9 mouse cellular contexts compared by ENCODE assay signal in genomic region chr17:27563771-27564244, GRCm38 (mm10). TPM values are rescaled to one million over a fixed set of nuclear protein-coding genes. Genes with fewer than 3 reads are reported as not detected.
DNase-seq lines count a peak whose midpoint lies in the region; ATAC-seq and TF ChIP-seq lines count a peak whose summit lies in the region.
"Had no signal": no experiment of that assay in that cellular context is flagged by ENCODE, and none has a peak within 500 bp of the region (broad histone marks: within the 10 kb centered on the region; RNA-seq: fewer than 3 reads in every experiment).

No protein-coding gene starts in this region.

- no peaks in the 10 kb centered on the region for H3K27me3 ChIP-seq in kidney, postnatal 0 days (ENCODE audit: insufficient read depth, low read length)
- H3K27me3 ChIP-seq in G1E (ENCODE audit: insufficient read depth, low read length) = peaks cover 9% of the 10 kb centered on the region; the same call in 1 of the 2 replicates
- H3K27me3 ChIP-seq in liver, embryonic 15.5 days = peaks cover 11% of the 10 kb centered on the region; the same call in 1 of the 2 replicates
- H3K27me3 ChIP-seq: intestine, embryonic 15.5 days had no signal

- no peak overlapping the region for H3K4me2 ChIP-seq in kidney, postnatal 0 days (ENCODE audit: low read length)
- H3K4me2 ChIP-seq in liver, embryonic 15.5 days = peak overlapping the region; percentile 97; the same call in 1 of the 2 replicates

- WGBS in kidney, postnatal 0 days = 49% methylated on average over 7 of the region's 7 CpGs
- WGBS in liver, embryonic 15.5 days (ENCODE audit: insufficient replicate concordance) = 51% methylated on average over 7 of the region's 7 CpGs

- H3K9ac ChIP-seq in kidney, postnatal 0 days (ENCODE audit: low read depth, low read length) = 0 out of 2 replicates have a peak overlapping the region, but pooled peaks have one; percentile 31
- no peak overlapping the region for H3K9ac ChIP-seq in liver, embryonic 15.5 days

- H3K36me3 ChIP-seq in kidney, postnatal 0 days (ENCODE audit: insufficient read depth, low read length) = no peaks in the 10 kb centered on the region; the same call in 1 of the 2 replicates
- peaks cover 55% of the 10 kb centered on the region for H3K36me3 ChIP-seq in G1E (replicated peaks)
- peaks cover 28% of the 10 kb centered on the region for H3K36me3 ChIP-seq in liver, embryonic 15.5 days (replicated peaks)
- H3K36me3 ChIP-seq: intestine, embryonic 15.5 days had no signal

- no peaks in the 10 kb centered on the region for H3K9me3 ChIP-seq in kidney, postnatal 0 days (replicated peaks; ENCODE audit: low read length)
- no peaks in the 10 kb centered on the region for H3K9me3 ChIP-seq in G1E (replicated peaks)
- no peaks in the 10 kb centered on the region for H3K9me3 ChIP-seq in liver, embryonic 15.5 days (replicated peaks)
- H3K9me3 ChIP-seq: intestine, embryonic 15.5 days had no signal

- no peak for ATAC-seq in kidney, postnatal 0 days (replicated peaks; ENCODE audit: low FRiP score, low read depth)
- no peak for ATAC-seq in G1E (ENCODE audit: extremely low read depth, insufficient number of reproducible peaks, low FRiP score, poor library complexity, severe bottlenecking)
- no peak for ATAC-seq in liver, embryonic 15.5 days (ENCODE audit: insufficient read depth)

- TF ChIP-seq CTCF in kidney, postnatal 0 days (IDR thresholded peaks at IDR 0.05; ENCODE audit: low read depth) = no peak
- no peak for TF ChIP-seq CTCF in G1E (IDR thresholded peaks at IDR 0.05; ENCODE audit: low read depth, low read length)

- peaks cover 10% of the 10 kb centered on the region for H3K4me1 ChIP-seq in kidney, postnatal 0 days (replicated peaks; ENCODE audit: insufficient read depth, low read length)
- peaks cover 73% of the 10 kb centered on the region for H3K4me1 ChIP-seq in G1E (ENCODE audit: insufficient read depth, low read depth, low read length)
- peaks cover 80% of the 10 kb centered on the region for H3K4me1 ChIP-seq in liver, embryonic 15.5 days (replicated peaks)

- no peak overlapping the region for H3K4me3 ChIP-seq in kidney, postnatal 0 days (replicated peaks; ENCODE audit: low read depth, low read length)
- H3K4me3 ChIP-seq in G1E (ENCODE audit: low read depth, low read length) = peak overlapping the region; percentile 84; the same call in 1 of the 2 replicates
- no peak overlapping the region for H3K4me3 ChIP-seq in liver, embryonic 15.5 days (replicated peaks)

- no peak overlapping the region for H3K27ac ChIP-seq in kidney, postnatal 0 days
- peak overlapping the region; percentile 29; the same call in 1 of the 2 replicates for H3K27ac ChIP-seq in liver, embryonic 15.5 days (replicated peaks)
- H3K27ac ChIP-seq: intestine, embryonic 15.5 days had no signal

- DNase-seq in kidney, postnatal 0 days (ENCODE audit: low spot score) = no peak
- DNase-seq in kidney, adult 9 months = no peak
- DNase-seq in G1E (ENCODE audit: low spot score) = no peak
- DNase-seq in cerebellum, adult 9-11 months = peak; percentile 79
- no peak for DNase-seq in layer of hippocampus, postnatal 25 days (ENCODE audit: extremely low spot score in 1 of 2, low spot score in 1 of 2)
- no peak for DNase-seq in spleen, postnatal 14 days (ENCODE audit: low spot score in 2 of 2)
- DNase-seq in urinary bladder, postnatal 36 days (ENCODE audit: low spot score in 2 of 2) = no peak

RNA-seq across cellular contexts. Expression of gene AI413582, which starts 1.7 kb away (rescaled TPM):
- polyA plus RNA-seq in kidney, postnatal 0 days (2015; fragmentation: Nextera tagmentation; extraction: Ambion mirVana) = 34.5 and 35.6 TPM in 2 replicates
- total RNA-seq in G1E (2014; fragmentation: Nextera tagmentation) (78.2 and 85.2 TPM in 2 replicates), G1E (2017) (50.8 and 57.0 TPM in 2 replicates)
- 159 and 163 TPM in 2 replicates for polyA plus RNA-seq in G1E (2012)
- 12.3 and 13.9 TPM in 2 replicates for polyA plus RNA-seq in liver, embryonic 15.5 days (2015; fragmentation: Nextera tagmentation; extraction: Ambion mirVana)
- 10 to 100 TPM; 65.6 to 69.5 TPM for total RNA-seq in layer of hippocampus, postnatal 25 days (2021)

RNA-seq across cellular contexts. Expression of gene Hmga1, which starts 7.5 kb away (rescaled TPM):
- 131 and 136 TPM in 2 replicates for polyA plus RNA-seq in kidney, postnatal 0 days (2015; fragmentation: Nextera tagmentation; extraction: Ambion mirVana)
- total RNA-seq in G1E (2014; fragmentation: Nextera tagmentation) = 270 and 298 TPM in 2 replicates
- total RNA-seq in G1E (2017) = 123 and 131 TPM in 2 replicates
- polyA plus RNA-seq in G1E (2012) = 1,702 and 2,389 TPM in 2 replicates
- 131 and 132 TPM in 2 replicates for polyA plus RNA-seq in liver, embryonic 15.5 days (2015; fragmentation: Nextera tagmentation; extraction: Ambion mirVana)
- total RNA-seq in layer of hippocampus, postnatal 25 days (2021) = 10 to 100 TPM; 33.6 to 35.7 TPM

RNA-seq across cellular contexts. Expression of gene Grm4, which starts 42.6 kb away (rescaled TPM):
- polyA plus RNA-seq in kidney, postnatal 0 days (2015; fragmentation: Nextera tagmentation; extraction: Ambion mirVana) = 1.1 and 1.3 TPM in 2 replicates
- total RNA-seq in G1E (2014; fragmentation: Nextera tagmentation) (not detected in 2 replicates), G1E (2017) (0.05 TPM in 1 of 2 replicates, not detected in the other)
- polyA plus RNA-seq in G1E (2012) = 0.02 TPM in 1 of 2 replicates, not detected in the other
- polyA plus RNA-seq in liver, embryonic 15.5 days (2015; fragmentation: Nextera tagmentation; extraction: Ambion mirVana) = 0.02 TPM in 1 of 2 replicates, not detected in the other
- total RNA-seq in layer of hippocampus, postnatal 25 days (2021) = 10 to 100 TPM; 10.3 to 12.2 TPM

RNA-seq across cellular contexts. Expression of gene Nudt3, which starts 59.5 kb away (rescaled TPM):
- 69.5 and 70.2 TPM in 2 replicates for polyA plus RNA-seq in kidney, postnatal 0 days (2015; fragmentation: Nextera tagmentation; extraction: Ambion mirVana)
- total RNA-seq in G1E (2014; fragmentation: Nextera tagmentation) (79.8 and 82.6 TPM in 2 replicates), G1E (2017) (235 and 245 TPM in 2 replicates)
- polyA plus RNA-seq in G1E (2012) = 140 and 157 TPM in 2 replicates
- polyA plus RNA-seq in liver, embryonic 15.5 days (2015; fragmentation: Nextera tagmentation; extraction: Ambion mirVana) = 23.2 and 26.1 TPM in 2 replicates
- total RNA-seq in layer of hippocampus, postnatal 25 days (2021) = 100 to 1,000 TPM; 534 to 560 TPM

Comparison
In these comparisons a context has a peak if more than half of its experiments do, and no peak if none do; other contexts are left out.
1. RNA of gene Hmga1, which starts 7.5 kb away (polyA plus RNA-seq): 1,702 to 2,389 TPM in G1E; 131 to 136 TPM in kidney, postnatal 0 days and 131 to 132 TPM in liver, embryonic 15.5 days; every median in the first group is over 10 times any median in the second.